Mouse (Mus musculus): ENCODE results near the gene Lat. TPM values are rescaled to one million over a fixed set of nuclear protein-coding genes. Genes with fewer than 3 reads are reported as not detected.

The Lat gene
- polyA plus RNA-seq, 1 experiment from 2014 or later = 2.7 TPM

- no peak overlapping the region for H3K9ac ChIP-seq
- no peaks in the 10 kb centered on the region for H3K9me3 ChIP-seq
- no peaks in the 10 kb centered on the region for H3K4me1 ChIP-seq
- 87% methylated on average over 6 of the region's 6 CpGs for WGBS
- H3K36me3 ChIP-seq = peaks cover 22% of the 10 kb centered on the region
- no peak overlapping the region for H3K4me2 ChIP-seq
- H3K27ac ChIP-seq = no peak overlapping the region
- no peaks in the 10 kb centered on the region for H3K27me3 ChIP-seq
- ATAC-seq (ENCODE audit: insufficient number of reproducible peaks, insufficient read depth, low FRiP score, low TSS enrichment, low read depth) = no peak
- H3K4me3 ChIP-seq = no peak overlapping the region
These were observed 6.3 kb downstream of the Lat start for GRCm38 (mm10) chr7:126363038-126363437.

- H3K4me2 ChIP-seq = 0 out of 2 replicates have a peak overlapping the region, but pooled peaks have one; percentile 9
- 66% methylated on average over 13 of the region's 13 CpGs for WGBS
These were observed 10.3 kb downstream of the Lat start for GRCm38 (mm10) chr7:126359049-126359448.

GRCm38 (mm10) chr7:126358413-126358812 is 11.0 kb downstream of the Lat start:
- no peak overlapping the region for H3K27ac ChIP-seq
- WGBS = 93% methylated on average over 9 of the region's 9 CpGs
- H3K4me3 ChIP-seq = no peak overlapping the region
- H3K36me3 ChIP-seq = no peaks in the 10 kb centered on the region
- H3K9me3 ChIP-seq = no peaks in the 10 kb centered on the region
- no peak overlapping the region for H3K4me2 ChIP-seq
- ATAC-seq (ENCODE audit: insufficient number of reproducible peaks, insufficient read depth, low FRiP score, low TSS enrichment, low read depth) = no peak
- no peaks in the 10 kb centered on the region for H3K4me1 ChIP-seq
- H3K9ac ChIP-seq = no peak overlapping the region
- no peaks in the 10 kb centered on the region for H3K27me3 ChIP-seq

More at GRCm38 (mm10) chr7:126359049-126359448, 10.3 kb downstream of the Lat start:
- ATAC-seq (ENCODE audit: insufficient number of reproducible peaks, insufficient read depth, low FRiP score, low TSS enrichment, low read depth) = no peak
- Histone ChIP-seq H3K27me3 (no peaks in the 10 kb centered on the region), H3K9me3 (no peaks in the 10 kb centered on the region), H3K36me3 (peaks cover 4% of the 10 kb centered on the region), H3K9ac (no peak overlapping the region), H3K4me3 (no peak overlapping the region), H3K4me1 (no peaks in the 10 kb centered on the region), H3K27ac (no peak overlapping the region)

- H3K4me3 ChIP-seq = no peak overlapping the region
- H3K4me1 ChIP-seq = no peaks in the 10 kb centered on the region
- 86% methylated on average over 6 of the region's 6 CpGs for WGBS
- no peaks in the 10 kb centered on the region for H3K9me3 ChIP-seq
- no peaks in the 10 kb centered on the region for H3K27me3 ChIP-seq
- H3K9ac ChIP-seq = no peak overlapping the region
- H3K4me2 ChIP-seq = no peak overlapping the region
- H3K27ac ChIP-seq = no peak overlapping the region
- no peak for ATAC-seq (ENCODE audit: insufficient number of reproducible peaks, insufficient read depth, low FRiP score, low TSS enrichment, low read depth)
- H3K36me3 ChIP-seq = no peaks in the 10 kb centered on the region
These were observed 11.5 kb downstream of the Lat start for GRCm38 (mm10) chr7:126357838-126358237.

GRCm38 (mm10) chr7:126356793-126357591 is 12.4 kb downstream of the Lat start:
- H3K4me3 ChIP-seq = no peak overlapping the region
- H3K27ac ChIP-seq = no peak overlapping the region
- H3K36me3 ChIP-seq = no peaks in the 10 kb centered on the region
- H3K4me1 ChIP-seq = no peaks in the 10 kb centered on the region
- no peaks in the 10 kb centered on the region for H3K9me3 ChIP-seq
- no peak overlapping the region for H3K4me2 ChIP-seq
- peak overlapping the region; percentile 27; the same call in 1 of the 2 replicates for H3K9ac ChIP-seq
- H3K27me3 ChIP-seq = no peaks in the 10 kb centered on the region
- WGBS = 45% methylated on average over 7 of the region's 7 CpGs
- ATAC-seq (ENCODE audit: insufficient number of reproducible peaks, insufficient read depth, low FRiP score, low TSS enrichment, low read depth) = no peak

GRCm38 (mm10) chr7:126355847-126356597 is 13.3 kb downstream of the Lat start:
- Histone ChIP-seq H3K27me3 (no peaks in the 10 kb centered on the region), H3K4me1 (no peaks in the 10 kb centered on the region), H3K4me3 (no peak overlapping the region), H3K36me3 (no peaks in the 10 kb centered on the region), H3K27ac (no peak overlapping the region), H3K9ac (no peak overlapping the region), H3K9me3 (no peaks in the 10 kb centered on the region), H3K4me2 (no peak overlapping the region)
- 51% methylated on average over 5 of the region's 5 CpGs for WGBS
- no peak for ATAC-seq (ENCODE audit: insufficient number of reproducible peaks, insufficient read depth, low FRiP score, low TSS enrichment, low read depth)

- no peaks in the 10 kb centered on the region for H3K4me1 ChIP-seq
- no peak overlapping the region for H3K4me2 ChIP-seq
- H3K9ac ChIP-seq = no peak overlapping the region
- H3K36me3 ChIP-seq = no peaks in the 10 kb centered on the region
- H3K27ac ChIP-seq = no peak overlapping the region
- 0 out of 2 replicates have a peak, but pooled peaks cover 1% of the 10 kb centered on the region for H3K27me3 ChIP-seq
- no peak overlapping the region for H3K4me3 ChIP-seq
- ATAC-seq (ENCODE audit: insufficient number of reproducible peaks, insufficient read depth, low FRiP score, low TSS enrichment, low read depth) = no peak
- WGBS = 45% methylated on average over 14 of the region's 14 CpGs
- no peaks in the 10 kb centered on the region for H3K9me3 ChIP-seq
These were observed 14.4 kb downstream of the Lat start for GRCm38 (mm10) chr7:126354738-126355614.

GRCm38 (mm10) chr7:126353994-126354365 is 15.4 kb downstream of the Lat start:
- no peak overlapping the region for H3K27ac ChIP-seq
- 0 out of 2 replicates have a peak, but pooled peaks cover 4% of the 10 kb centered on the region for H3K27me3 ChIP-seq
- no peak for ATAC-seq (ENCODE audit: insufficient number of reproducible peaks, insufficient read depth, low FRiP score, low TSS enrichment, low read depth)
- no peak overlapping the region for H3K4me3 ChIP-seq
- H3K36me3 ChIP-seq = no peaks in the 10 kb centered on the region
- H3K9me3 ChIP-seq = no peaks in the 10 kb centered on the region
- H3K4me1 ChIP-seq = no peaks in the 10 kb centered on the region
- no peak overlapping the region for H3K9ac ChIP-seq
- H3K4me2 ChIP-seq = no peak overlapping the region
- WGBS = 91% methylated on average over 3 of the region's 3 CpGs

- H3K27ac ChIP-seq = no peak overlapping the region
These were observed 15.9 kb downstream of the Lat start for GRCm38 (mm10) chr7:126353251-126353993.

GRCm38 (mm10) chr7:126351419-126351951 is 17.9 kb downstream of the Lat start:
- Histone ChIP-seq H3K36me3 (no peaks in the 10 kb centered on the region), H3K9me3 (no peaks in the 10 kb centered on the region), H3K4me2 (no peak overlapping the region), H3K4me1 (no peaks in the 10 kb centered on the region), H3K4me3 (no peak overlapping the region), H3K9ac (no peak overlapping the region), H3K27ac (no peak overlapping the region), H3K27me3 (0 out of 2 replicates have a peak, but pooled peaks cover 4% of the 10 kb centered on the region)
- WGBS = 53% methylated on average over 10 of the region's 10 CpGs
- no peak for ATAC-seq (ENCODE audit: insufficient number of reproducible peaks, insufficient read depth, low FRiP score, low TSS enrichment, low read depth)

More at GRCm38 (mm10) chr7:126353251-126353993, 15.9 kb downstream of the Lat start:
- Histone ChIP-seq H3K4me3 (no peak overlapping the region), H3K9ac (no peak overlapping the region), H3K4me1 (no peaks in the 10 kb centered on the region), H3K4me2 (no peak overlapping the region), H3K36me3 (no peaks in the 10 kb centered on the region), H3K27me3 (0 out of 2 replicates have a peak, but pooled peaks cover 4% of the 10 kb centered on the region), H3K9me3 (no peaks in the 10 kb centered on the region)
- ATAC-seq (ENCODE audit: insufficient number of reproducible peaks, insufficient read depth, low FRiP score, low TSS enrichment, low read depth) = no peak
- WGBS = 58% methylated on average over 11 of the region's 11 CpGs
